Mouse (Mus musculus): Measurements from ENCODE around the gene Vstm2b.

DNA sequence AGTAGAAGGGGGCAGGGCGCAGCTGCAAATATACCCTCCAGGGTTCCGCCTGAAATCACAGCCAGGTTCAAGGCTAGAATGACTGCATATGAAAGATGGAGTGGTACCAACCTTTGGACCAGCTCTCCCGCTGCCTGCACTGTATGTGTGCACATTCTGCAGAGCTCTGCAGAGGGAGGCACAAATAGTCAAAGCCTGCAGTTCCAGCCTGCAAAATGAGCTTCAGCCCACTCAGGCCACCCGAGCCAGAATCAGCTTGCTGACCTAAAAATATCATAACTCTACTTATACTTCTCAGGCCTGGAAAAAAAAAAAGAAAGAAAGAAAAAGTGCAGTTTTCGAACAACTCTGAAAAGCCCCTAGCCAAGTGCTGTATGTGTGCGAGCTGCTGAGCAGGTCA, 23.2 kb downstream of the Vstm2b start:
- TF ChIP-seq POLR2A (IDR thresholded peaks at IDR 0.05; ENCODE audit: control insufficient read depth, extremely low read depth, insufficient read depth, low read length, poor library complexity) (no peak), CTCF (IDR thresholded peaks at IDR 0.05; ENCODE audit: borderline replicate concordance, control insufficient read depth, extremely low read depth, insufficient read depth, low read length, poor library complexity) (no peak)

Data from thymus, adult 2 months (tissue).